Mouse (Mus musculus) urinary bladder, adult 2 months (tissue): Measurements from ENCODE around the gene Gm17087. TPM values are rescaled to one million over a fixed set of nuclear protein-coding genes. Genes with fewer than 3 reads are reported as not detected.

Source experiments
- DNase-seq: peaks from one replicate; pipeline ENCODE4 v3.0.0; 2022; ENCODE audit warnings: low spot score
- polyA plus RNA-seq: library from polyadenylated mRNA; depleted of rRNA; stranded (reverse); fragments of >200 nt; gene quantifications from 2 replicates; pipeline ENCODE4 v1.2.3, GENCODE M21; 2012; rRNA removed

The Gm17087 gene
- polyA plus RNA-seq, 1 experiment = not detected

DNA sequence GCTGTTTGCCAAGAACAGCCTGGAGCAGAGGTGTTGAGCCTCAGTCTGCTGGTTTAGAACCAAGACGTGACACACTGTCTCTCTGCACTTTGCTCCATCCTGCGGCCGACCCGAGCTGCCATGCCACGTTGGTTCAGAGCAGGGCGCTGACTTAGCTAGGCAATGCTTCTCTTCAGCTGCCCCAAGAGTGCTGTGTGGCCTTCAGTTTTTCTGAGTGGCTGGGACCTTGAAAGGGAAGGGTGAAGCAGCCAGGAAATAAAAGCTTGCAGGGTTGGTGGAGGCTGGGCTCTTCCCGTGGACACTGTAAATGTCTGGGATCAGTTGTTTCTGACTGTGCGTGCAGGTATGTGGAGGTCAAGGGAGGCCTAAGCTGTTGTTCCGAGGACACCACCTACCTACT, 20.4 kb downstream of the Gm17087 start:
- DNase-seq = no peak

GRCm38 (mm10) chr17:8541974-8542538, 24.7 kb downstream of the Gm17087 start:
- no peak for DNase-seq

GRCm38 (mm10) chr17:8538102-8538501, 28.6 kb downstream of the Gm17087 start:
- no peak for DNase-seq

DNA sequence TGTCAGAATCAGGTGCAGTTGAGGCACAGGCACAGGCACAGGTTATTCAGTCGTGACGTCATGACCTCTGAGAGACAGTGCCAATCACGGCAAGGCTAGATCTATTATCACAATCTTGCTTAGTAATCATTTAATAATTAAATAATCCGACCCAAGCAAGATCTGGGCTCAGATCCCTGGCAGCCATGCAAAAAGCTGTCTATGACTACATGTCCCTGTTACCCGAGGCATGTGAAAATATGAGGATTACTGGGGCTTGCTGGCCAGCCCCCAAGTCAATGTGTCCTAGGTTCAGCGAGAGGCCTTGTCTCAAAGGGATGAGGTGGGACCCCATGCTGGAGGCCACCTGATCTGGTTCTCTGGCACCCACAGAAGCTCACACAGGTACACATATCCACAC, 30.2 kb downstream of the Gm17087 start:
- DNase-seq = no peak

GRCm38 (mm10) chr17:8533828-8534227, 32.9 kb downstream of the Gm17087 start:
- DNase-seq = no peak

DNA sequence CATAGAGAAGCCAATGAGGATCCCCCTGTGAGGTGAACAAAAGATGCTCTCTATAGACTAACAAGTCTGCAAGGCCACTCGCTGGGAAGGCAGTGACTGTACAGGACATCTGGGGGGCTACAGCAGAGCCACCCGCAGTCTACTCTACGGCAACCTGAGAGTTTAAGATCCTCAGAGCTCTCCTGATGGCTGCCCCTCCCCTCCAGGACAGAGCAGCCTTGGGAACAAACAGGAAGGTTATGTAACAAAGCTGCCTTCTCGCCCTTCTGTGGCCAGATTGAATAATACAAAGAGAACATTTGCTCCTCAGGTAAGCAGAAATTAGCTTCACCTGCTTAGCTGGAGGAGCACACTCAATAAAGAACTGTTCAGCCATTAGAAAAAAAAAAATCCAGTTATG, 34.1 kb downstream of the Gm17087 start:
- no peak for DNase-seq

DNA sequence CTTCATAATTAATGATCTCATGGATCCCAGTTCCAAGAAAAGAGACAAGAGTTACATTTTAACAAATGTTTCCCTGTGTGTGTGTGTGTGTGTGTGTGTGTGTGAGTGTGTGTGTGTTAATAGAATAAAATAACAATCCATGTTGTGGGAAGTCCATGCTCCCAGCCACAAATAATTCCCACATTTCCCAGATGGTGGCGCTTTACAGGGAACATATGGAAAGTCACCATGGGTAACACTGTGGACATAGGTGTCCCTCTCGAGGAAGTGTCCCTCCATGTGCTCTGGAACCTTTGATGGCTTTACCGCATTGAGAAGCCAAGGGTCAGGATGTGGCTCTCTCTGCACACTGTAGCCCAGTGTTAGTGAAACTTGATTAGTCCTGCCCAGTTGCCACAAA, 38.1 kb downstream of the Gm17087 start:
- no peak for DNase-seq

DNA sequence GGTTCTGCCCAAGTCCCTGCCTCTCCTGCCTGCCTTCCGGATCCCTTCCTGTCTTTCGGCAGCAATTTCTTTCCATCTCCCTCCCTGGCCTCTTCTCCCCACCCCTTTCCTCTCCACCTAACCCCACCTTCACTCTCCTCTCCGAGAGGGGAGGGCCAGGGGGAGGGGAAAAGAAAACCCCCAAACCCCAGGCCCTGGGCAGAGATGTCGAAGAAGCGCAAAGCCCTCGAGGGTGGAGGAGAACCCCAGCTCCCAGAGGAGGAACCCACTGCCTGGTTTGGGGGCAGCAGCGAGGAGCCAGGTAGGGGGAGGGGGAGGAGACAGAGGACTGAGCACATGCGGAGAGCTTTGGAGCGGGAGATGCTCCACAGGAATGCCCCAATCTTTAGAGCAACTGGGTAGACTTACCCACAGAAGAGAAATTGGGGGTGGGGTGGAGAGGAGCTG, 39.9 kb downstream of the Gm17087 start:
- no peak for DNase-seq

- DNase-seq = no peak
These were observed 40.6 kb downstream of the Gm17087 start for GRCm38 (mm10) chr17:8525971-8526740.

- DNase-seq = no peak
These were observed 41.5 kb downstream of the Gm17087 start, which contains the start of gene Pde10a for GRCm38 (mm10) chr17:8525225-8525721. Gene Pde10a (plus strand): TSS chr17:8525372.

DNA sequence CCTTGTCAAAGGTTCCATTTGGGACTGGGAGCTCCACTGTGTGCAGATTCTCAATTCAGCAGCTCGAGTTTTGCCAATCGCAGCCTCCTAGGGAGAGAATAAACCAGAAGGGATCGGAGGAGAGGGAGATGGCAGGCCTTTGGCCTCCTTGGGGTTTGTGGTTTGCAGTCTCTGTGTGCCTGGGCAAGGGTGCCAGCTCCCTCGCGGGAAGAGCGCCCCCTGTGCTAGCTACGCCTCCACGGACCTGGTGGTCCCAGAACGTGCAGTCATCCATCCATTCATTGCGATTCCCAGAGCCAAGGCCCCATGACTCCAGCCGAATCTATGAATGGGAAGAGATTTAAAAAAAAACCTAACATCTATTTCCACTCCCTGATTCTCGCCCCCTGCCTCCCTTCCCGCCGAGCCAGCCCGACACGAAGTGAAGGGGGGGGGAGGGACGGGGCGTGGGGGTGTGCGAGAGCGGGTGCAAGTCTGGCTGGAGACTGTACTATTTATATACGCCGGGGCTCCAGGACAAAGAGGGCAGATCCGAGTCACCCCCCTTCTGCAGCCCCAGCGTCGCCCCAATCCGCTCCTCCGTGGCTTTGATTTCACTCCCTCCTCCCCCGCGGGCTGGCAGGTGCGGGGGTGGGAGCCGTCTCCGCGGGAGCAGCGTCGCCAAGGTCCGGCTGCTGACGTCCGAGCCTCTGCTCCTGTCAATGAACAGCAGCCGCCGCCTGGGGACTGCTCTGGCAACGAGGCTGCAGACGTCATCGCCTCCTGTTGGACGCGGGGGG, 42.2 kb downstream of the Gm17087 start:
- DNase-seq = peak; percentile 50

GRCm38 (mm10) chr17:8523986-8524385, 42.8 kb downstream of the Gm17087 start:
- no peak for DNase-seq

DNA sequence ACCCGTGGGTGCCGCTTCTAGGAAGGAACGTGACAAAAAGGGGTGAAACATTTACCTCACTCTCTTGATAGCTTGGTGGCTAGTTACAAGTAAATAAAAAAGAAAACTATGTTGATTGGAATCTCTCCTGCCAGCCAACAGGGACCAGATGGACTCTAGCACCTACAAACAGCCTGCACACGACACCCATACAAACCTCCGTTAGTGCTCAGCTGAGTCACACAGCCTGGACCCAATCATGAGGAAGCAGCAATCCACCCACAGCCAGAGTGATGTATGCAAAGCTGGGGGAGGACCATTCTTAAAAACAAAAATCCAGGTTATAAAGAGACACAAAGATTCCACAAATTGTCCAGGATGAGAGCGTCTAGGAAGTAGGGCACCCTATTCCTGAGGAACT, 50.7 kb downstream of the Gm17087 start:
- DNase-seq = no peak

Other genes with a start within 250 kb of the Gm17087 start
- gene Prr18, start 229.5 kb downstream of the Gm17087 start, polyA plus RNA-seq = 0.12 and 0.18 TPM in 2 replicates
- gene T2, start 211.0 kb downstream of the Gm17087 start, polyA plus RNA-seq = 0.14 and 0.25 TPM in 2 replicates
- not detected in 2 replicates for gene T, start 132.5 kb downstream of the Gm17087 start, polyA plus RNA-seq
- 1.7 and 2.4 TPM in 2 replicates for gene Pde10a, start 41.6 kb downstream of the Gm17087 start, polyA plus RNA-seq